Mouse (Mus musculus) B cell, adult 2 months (primary cell): ENCODE measurements around the gene Olfr168.
"Not testable (repeated sequence)": the region's sequence is repeated elsewhere in the genome, so short reads cannot be mapped to it uniquely, and the experiment has no call there.

Experiments
- DNase-seq, 2 experiments: peaks; one replicate each; pipeline ENCODE4 v3.0.0; 2022

The Olfr168 gene

DNA sequence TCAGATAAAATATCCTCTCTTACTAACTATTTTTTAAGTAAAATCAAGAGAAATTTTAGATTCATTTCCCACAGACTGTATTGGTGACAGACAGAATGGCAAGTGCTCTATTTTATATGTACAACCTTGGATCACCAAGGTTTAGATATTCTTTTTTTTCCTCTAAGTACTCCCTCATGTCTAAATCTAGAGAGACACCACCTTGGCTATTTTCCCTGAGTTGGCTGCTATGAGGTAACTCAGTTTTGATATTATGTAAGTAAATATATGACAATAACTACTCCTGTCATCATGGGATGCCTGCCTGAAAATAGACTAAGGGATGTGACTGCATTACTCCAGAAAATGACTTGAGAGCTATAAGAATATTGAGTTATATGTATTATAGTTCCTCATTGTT, at the start of gene Olfr168:
Gene Olfr168 (minus strand): TSS at position 101 of the 400 bp plus-strand sequence.
- DNase-seq: no peak

DNA sequence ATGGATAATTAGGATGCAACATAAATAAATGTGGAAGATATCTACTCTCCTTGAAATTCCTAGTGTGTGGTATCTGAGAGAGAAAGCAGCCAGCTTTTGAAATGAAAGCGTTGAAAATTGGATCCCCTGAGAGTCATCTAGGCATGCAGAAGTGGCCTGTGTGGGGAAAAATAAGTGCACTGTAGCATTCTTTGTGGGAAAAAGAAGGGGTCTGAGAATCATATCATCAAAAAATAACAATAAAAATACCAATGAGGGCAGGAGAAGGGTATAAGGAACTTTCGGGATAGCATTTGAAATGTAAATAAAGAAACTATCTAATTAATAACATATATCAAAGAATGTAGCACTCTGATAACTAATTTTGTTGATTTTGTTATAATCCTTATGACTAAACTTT, 36.4 kb upstream of the Olfr168 start, which contains the start of gene Olfr169:
Gene Olfr169 (minus strand): TSS at position 101 of the 400 bp plus-strand sequence.
- not testable (repeated sequence) for DNase-seq

DNA sequence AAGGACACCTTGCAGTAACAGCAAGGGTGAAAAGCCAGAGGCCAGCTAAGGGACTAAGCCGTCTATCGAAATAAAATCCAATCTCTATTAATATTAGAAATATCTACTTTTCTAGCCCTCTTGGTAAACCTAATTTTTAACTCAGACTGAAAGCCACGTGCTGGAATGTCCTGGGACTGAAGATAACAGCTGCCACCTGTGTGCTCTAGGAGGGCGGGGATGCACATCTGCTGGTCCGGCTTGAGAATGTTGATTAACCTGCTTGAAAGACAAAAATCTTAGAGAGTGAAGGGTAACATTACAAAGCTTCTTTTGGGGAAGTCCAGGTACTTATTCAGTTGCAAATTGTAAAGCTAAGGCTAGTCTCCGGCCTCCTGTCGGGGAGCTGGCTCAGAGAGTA, 18.1 kb upstream of the Olfr168 start:
- not testable (repeated sequence) for DNase-seq

DNA sequence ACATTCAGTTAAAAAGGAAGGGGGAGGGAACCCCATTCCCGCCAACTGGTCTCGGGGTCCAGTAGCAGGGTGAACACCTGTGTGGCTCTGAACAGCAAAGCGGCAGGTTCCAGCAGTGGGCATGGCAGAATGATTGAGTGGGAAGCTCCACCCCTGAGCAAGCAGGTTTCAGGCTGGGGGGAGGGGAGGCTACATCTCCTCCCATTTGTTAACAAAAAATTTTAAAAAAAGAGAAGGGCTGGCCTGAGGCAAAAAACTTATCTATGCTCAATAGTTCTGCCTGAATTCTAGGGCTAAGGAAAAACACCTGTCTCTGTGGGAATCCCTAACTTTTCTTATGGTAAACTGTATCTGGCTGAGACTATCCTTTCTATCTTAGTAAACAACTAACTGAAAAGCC, 16.9 kb upstream of the Olfr168 start:
- DNase-seq: not testable (repeated sequence)

DNA sequence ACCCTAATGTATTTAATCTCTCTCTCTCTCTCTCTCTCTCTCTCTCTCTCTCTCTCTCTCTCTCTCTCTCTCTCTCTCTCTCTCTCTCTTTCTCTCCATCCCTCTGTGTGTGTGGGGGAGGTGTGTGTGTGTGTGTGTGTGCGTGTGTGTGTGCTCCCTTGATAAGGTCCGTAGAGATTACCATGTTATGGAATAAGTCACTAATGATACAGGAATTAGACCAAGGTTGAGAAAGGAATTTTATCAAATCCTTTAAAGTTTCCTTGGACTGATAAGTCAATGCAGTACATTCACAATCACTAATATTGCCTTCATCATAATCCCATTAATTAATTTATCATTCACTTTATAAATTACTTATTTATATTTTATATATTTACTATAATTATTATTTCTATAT, 13.2 kb downstream of the Olfr168 start, which contains the start of gene Olfr167:
Gene Olfr167 (minus strand): TSS at position 101 of the 400 bp plus-strand sequence.
- no peak for DNase-seq

DNA sequence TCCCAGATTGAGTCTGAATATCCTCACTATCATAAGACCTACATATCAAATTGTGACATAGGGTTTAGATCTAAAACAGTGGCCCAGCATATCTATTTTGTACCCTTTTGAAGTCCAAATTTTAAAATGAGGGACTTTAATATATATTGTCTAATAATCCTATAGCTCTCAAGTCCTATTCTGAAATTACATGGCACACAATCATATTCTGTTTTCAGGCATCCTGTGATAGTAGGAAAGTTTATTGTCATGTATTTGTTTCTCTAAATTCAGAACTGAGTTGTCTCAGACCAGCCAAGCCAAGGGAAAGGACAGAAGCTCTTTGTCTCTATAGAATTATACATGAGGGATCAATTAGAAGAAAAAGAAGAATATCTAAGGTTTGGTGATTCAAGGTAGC, 52.0 kb downstream of the Olfr168 start, which contains the start of gene Olfr166:
Gene Olfr166 (plus strand): TSS at position 301 of the 400 bp plus-strand sequence.
- no peak for DNase-seq
